Mouse (Mus musculus) intestine, postnatal 0 days (tissue): ENCODE data around the gene Mrps18a. TPM values are rescaled to one million over a fixed set of nuclear protein-coding genes. Genes with fewer than 3 reads are reported as not detected.

Source experiments
- ATAC-seq: fragments of 200-750 bp; cut with Nextera tagmentation; 2 replicates; pipeline ENCODE4 v1.8.0; 2017; ENCODE audit warnings: mild to moderate bottlenecking, moderate TSS enrichment, moderate library complexity
- H3K27ac ChIP-seq: fragments of 300-500 bp; sonication (generic); 2 replicates; pipeline ENCODE4 v1.5.1; 2014; ENCODE audit warnings: mild to moderate bottlenecking, low read depth, low read length, moderate library complexity
- H3K27me3 ChIP-seq: fragments of 300-500 bp; sonication (generic); replicated peaks from 2 replicates; pipeline ENCODE4 v1.6.1; 2014; ENCODE audit warnings: low read length, mixed read lengths; ENCODE audit not compliant: control insufficient read depth, insufficient read depth
- H3K36me3 ChIP-seq: fragments of 300-500 bp; sonication (generic); 2 replicates; pipeline ENCODE4 v1.6.1; 2014; ENCODE audit warnings: mild to moderate bottlenecking, moderate library complexity; ENCODE audit not compliant: control insufficient read depth, insufficient read depth
- H3K4me1 ChIP-seq: fragments of 300-500 bp; sonication (generic); replicated peaks from 2 replicates; pipeline ENCODE4 v1.6.1; 2014; ENCODE audit warnings: antibody characterized with exemption, low read length, mixed read lengths; ENCODE audit not compliant: control insufficient read depth, insufficient read depth
- H3K4me2 ChIP-seq: fragments of 300-500 bp; sonication (generic); replicated peaks from 2 replicates; pipeline ENCODE4 v1.6.1; 2014; ENCODE audit warnings: low read depth, mild to moderate bottlenecking, moderate library complexity
- H3K4me3 ChIP-seq: fragments of 300-500 bp; sonication (generic); 2 replicates; pipeline ENCODE4 v1.5.1; 2014; ENCODE audit warnings: low read depth, low read length
- H3K9ac ChIP-seq: fragments of 300-500 bp; sonication (generic); 2 replicates; pipeline ENCODE4 v1.6.1; 2014; ENCODE audit warnings: mild to moderate bottlenecking, low read depth, low read length
- H3K9me3 ChIP-seq: fragments of 300-500 bp; sonication (generic); 2 replicates; pipeline ENCODE4 v1.6.1; 2016; ENCODE audit warnings: mixed run types; ENCODE audit not compliant: control insufficient read depth
- CTCF ChIP-seq: sonication (generic); IDR thresholded peaks from 2 replicates; pipeline ENCODE4 v1.5.1; 2016; ENCODE audit warnings: low read depth, mild to moderate bottlenecking, control low read depth, antibody characterized with exemption, moderate library complexity
- WGBS: fragments of 180-500 bp; shearing (Covaris S2); extraction: QIAGEN DNeasy Blood & Tissue Kit; methylation state at CpG from one replicate; pipeline ENCODE4 v1.1.7; 2014; 5-methylcytosine and 5-hydroxymethylcytosine counted together
- polyA plus RNA-seq: library from polyadenylated mRNA; unstranded; fragments of >200 nt; fragmentation: Nextera tagmentation; extraction: Ambion mirVana; gene quantifications from 2 replicates; pipeline ENCODE4 v1.2.1, GENCODE M21; 2015

Mrps18a gene
- polyA plus RNA-seq, 1 experiment from 2014 or later: 121 TPM

- no peaks in the 10 kb centered on the region for H3K9me3 ChIP-seq
- TF ChIP-seq CTCF: no peak
- peak; percentile 82 for ATAC-seq
- H3K36me3 ChIP-seq: peaks cover 11% of the 10 kb centered on the region; the same call in 1 of the 2 replicates
- WGBS: 2% methylated on average over 33 of the region's 33 CpGs
- H3K27ac ChIP-seq: peak within 1 kb of the TSS; percentile 80
- H3K27me3 ChIP-seq: no peaks in the 10 kb centered on the region
- peak within 1 kb of the TSS; percentile 74 for H3K9ac ChIP-seq
- peak within 1 kb of the TSS; percentile 82 for H3K4me2 ChIP-seq
- H3K4me3 ChIP-seq: peak within 1 kb of the TSS; percentile 72
- no peaks in the 10 kb centered on the region for H3K4me1 ChIP-seq
Observed at GRCm38 (mm10) chr17:46152847-46153782, 42.3 kb downstream of the Mrps18a start, which contains the start of gene Mad2l1bp. Gene Mad2l1bp (minus strand): TSS chr17:46153553.

- Histone ChIP-seq H3K9me3 (no peaks in the 10 kb centered on the region), H3K27me3 (no peaks in the 10 kb centered on the region), H3K36me3 (no peaks in the 10 kb centered on the region), H3K4me3 (no peak overlapping the region), H3K9ac (no peak overlapping the region), H3K27ac (no peak overlapping the region), H3K4me2 (no peak overlapping the region), H3K4me1 (peaks cover 3% of the 10 kb centered on the region; the same call in 1 of the 2 replicates)
- no peak for TF ChIP-seq CTCF
- ATAC-seq: no peak
- WGBS: 92% methylated on average over 3 of the region's 3 CpGs
Observed at GRCm38 (mm10) chr17:46154336-46154735, 43.5 kb downstream of the Mrps18a start.

GRCm38 (mm10) chr17:46156680-46157079 is 45.9 kb downstream of the Mrps18a start:
- H3K27me3 ChIP-seq: no peaks in the 10 kb centered on the region
- no peaks in the 10 kb centered on the region for H3K9me3 ChIP-seq
- 68% methylated on average over 5 of the region's 5 CpGs for WGBS
- peaks cover 7% of the 10 kb centered on the region; the same call in 1 of the 2 replicates for H3K4me1 ChIP-seq
- no peak for TF ChIP-seq CTCF
- ATAC-seq: no peak
- H3K9ac ChIP-seq: no peak overlapping the region
- H3K27ac ChIP-seq: no peak overlapping the region
- H3K4me3 ChIP-seq: no peak overlapping the region
- H3K36me3 ChIP-seq: no peaks in the 10 kb centered on the region
- H3K4me2 ChIP-seq: no peak overlapping the region

- no peak overlapping the region for H3K9ac ChIP-seq
- H3K27me3 ChIP-seq: no peaks in the 10 kb centered on the region
- WGBS: 92% methylated on average over 8 of the region's 8 CpGs
- peaks cover 7% of the 10 kb centered on the region; the same call in 1 of the 2 replicates for H3K4me1 ChIP-seq
- H3K4me2 ChIP-seq: no peak overlapping the region
- no peaks in the 10 kb centered on the region for H3K9me3 ChIP-seq
- H3K4me3 ChIP-seq: no peak overlapping the region
- no peak for ATAC-seq
- H3K27ac ChIP-seq: no peak overlapping the region
- no peaks in the 10 kb centered on the region for H3K36me3 ChIP-seq
- no peak for TF ChIP-seq CTCF
Observed at GRCm38 (mm10) chr17:46157131-46157530, 46.3 kb downstream of the Mrps18a start.

GRCm38 (mm10) chr17:46159236-46159635 is 48.5 kb downstream of the Mrps18a start:
- no peaks in the 10 kb centered on the region for H3K9me3 ChIP-seq
- WGBS: 36% methylated on average over 2 of the region's 2 CpGs
- peaks cover 7% of the 10 kb centered on the region; the same call in 1 of the 2 replicates for H3K4me1 ChIP-seq
- no peak overlapping the region for H3K9ac ChIP-seq
- no peak for TF ChIP-seq CTCF
- H3K27me3 ChIP-seq: no peaks in the 10 kb centered on the region
- peak overlapping the region; percentile 81 for H3K4me2 ChIP-seq
- ATAC-seq: no peak
- peak overlapping the region; percentile 80 for H3K4me3 ChIP-seq
- peaks cover 5% of the 10 kb centered on the region for H3K36me3 ChIP-seq
- peak overlapping the region; percentile 91 for H3K27ac ChIP-seq

- Histone ChIP-seq H3K4me1 (peaks cover 7% of the 10 kb centered on the region; the same call in 1 of the 2 replicates), H3K4me2 (peak overlapping the region; percentile 81), H3K27ac (peak overlapping the region; percentile 91), H3K4me3 (peak overlapping the region; percentile 80), H3K27me3 (no peaks in the 10 kb centered on the region), H3K9me3 (no peaks in the 10 kb centered on the region), H3K9ac (peak overlapping the region; percentile 43; the same call in 1 of the 2 replicates), H3K36me3 (peaks cover 15% of the 10 kb centered on the region)
- 0% methylated on average over 16 of the region's 16 CpGs for WGBS
- peak; percentile 59 for TF ChIP-seq CTCF
- ATAC-seq: peak; percentile 63
Observed at GRCm38 (mm10) chr17:46160090-46160662, 49.4 kb downstream of the Mrps18a start.
